Mouse (Mus musculus) CH12.LX (cell line): ENCODE measurements around the gene Slc13a1. TPM values are rescaled to one million over a fixed set of nuclear protein-coding genes. Genes with fewer than 3 reads are reported as not detected.
A peak's percentile ranks its signal among the peaks of the same experiment; 100 is the strongest.

Experiments
- DNase-seq: peaks from one replicate; pipeline ENCODE4 v3.0.0-alpha.2; 2013; ENCODE audit errors: extremely low read depth
- H3K27ac ChIP-seq: 2 replicates; pipeline ENCODE4 v1.5.1; 2012; ENCODE audit warnings: low read depth, mild to moderate bottlenecking, control low read depth, moderate library complexity; ENCODE audit not compliant: insufficient read depth
- H3K27me3 ChIP-seq: replicated peaks from 2 replicates; pipeline ENCODE3; 2012; ENCODE audit warnings: inconsistent platforms
- H3K36me3 ChIP-seq, 2 experiments: replicated peaks in 1 of 2; 2 replicates each; pipeline versions ENCODE3 to v1.6.1; 2012; ENCODE audit warnings: inconsistent platforms in 1 of 2, low read length in 1 of 2, mild to moderate bottlenecking in 1 of 2, mixed read lengths in 1 of 2, moderate library complexity in 1 of 2; ENCODE audit not compliant: control insufficient read depth in 1 of 2, insufficient read depth in 1 of 2
- H3K4me1 ChIP-seq, 2 experiments: 2 replicates each; pipeline ENCODE4 v1.6.1; 2012; ENCODE audit warnings: inconsistent platforms in 1 of 2, moderate library complexity in 1 of 2; ENCODE audit not compliant: insufficient read depth in 2 of 2, control insufficient read depth in 1 of 2
- H3K4me2 ChIP-seq: 2 replicates; pipeline ENCODE4 v1.6.1; 2012; ENCODE audit warnings: low read depth, mild to moderate bottlenecking, control low read depth; ENCODE audit not compliant: poor library complexity, insufficient read depth, severe bottlenecking
- H3K4me3 ChIP-seq, 3 experiments: fragments of 150-350 bp in 1 of 3; sonication (generic) in 1 of 3; replicated peaks in 1 of 3; 2 replicates each; pipeline versions ENCODE3 to v1.5.1; 2011 to 2012; ENCODE audit warnings: low read depth in 2 of 3, low read length in 2 of 3, mild to moderate bottlenecking in 2 of 3, moderate library complexity in 2 of 3, control low read depth in 1 of 3, improper control_type of control experiment in 1 of 3, inconsistent platforms in 1 of 3, mixed read lengths in 1 of 3; ENCODE audit not compliant: poor library complexity in 1 of 3
- H3K79me2 ChIP-seq: replicated peaks from 2 replicates; pipeline ENCODE4 v1.6.1; 2012; ENCODE audit warnings: mild to moderate bottlenecking, moderate library complexity; ENCODE audit not compliant: control insufficient read depth, poor library complexity, insufficient read depth, severe bottlenecking; ENCODE audit errors: extremely low read depth
- H3K9ac ChIP-seq: 2 replicates; pipeline ENCODE4 v1.6.1; 2012; ENCODE audit warnings: low read depth, mild to moderate bottlenecking, control low read depth, moderate library complexity; ENCODE audit not compliant: insufficient read depth
- H3K9me3 ChIP-seq: replicated peaks from 2 replicates; pipeline ENCODE3; 2012; ENCODE audit warnings: low read length, inconsistent platforms, mixed read lengths
- CHD2 ChIP-seq: IDR thresholded peaks from 2 replicates; pipeline ENCODE4 v1.6.1; 2011; ENCODE audit warnings: low read length, improper control_type of control experiment
- CTCF ChIP-seq, 2 experiments: IDR thresholded peaks in 1 of 2; conservative IDR thresholded peaks in 1 of 2; 2 replicates each; pipeline ENCODE4 v1.5.1; 2011 to 2012; ENCODE audit warnings: low read depth in 2 of 2, low read length in 2 of 2, improper control_type of control experiment in 1 of 2, inconsistent platforms in 1 of 2, mild to moderate bottlenecking in 1 of 2, moderate library complexity in 1 of 2
- E2F4 ChIP-seq: IDR thresholded peaks from 2 replicates; pipeline ENCODE4 v1.6.1; 2011; ENCODE audit warnings: low read depth, low read length, improper control_type of control experiment; ENCODE audit not compliant: insufficient replicate concordance
- ELF1 ChIP-seq: IDR thresholded peaks from 2 replicates; pipeline ENCODE4 v1.6.1; 2014; ENCODE audit warnings: low read depth, mild to moderate bottlenecking, inconsistent platforms, low read length, improper control_type of control experiment
- GABPA ChIP-seq: IDR thresholded peaks from 2 replicates; pipeline ENCODE4 v1.6.1; 2012; ENCODE audit warnings: low read depth, low read length, improper control_type of control experiment, inconsistent platforms; ENCODE audit not compliant: insufficient replicate concordance
- HCFC1 ChIP-seq: IDR thresholded peaks from 2 replicates; pipeline ENCODE4 v1.6.1; 2012; ENCODE audit warnings: low read depth, mild to moderate bottlenecking, inconsistent platforms, low read length, improper control_type of control experiment
- IRF4 ChIP-seq: IDR thresholded peaks from 2 replicates; pipeline ENCODE4 v1.6.1; 2014; ENCODE audit warnings: low read depth, mild to moderate bottlenecking, inconsistent platforms, low read length, improper control_type of control experiment
- JUND ChIP-seq: conservative IDR thresholded peaks from 2 replicates; pipeline ENCODE4 v1.6.1; 2011; ENCODE audit warnings: low read depth, low read length, improper control_type of control experiment
- MAZ ChIP-seq: IDR thresholded peaks from 2 replicates; pipeline ENCODE4 v1.6.1; 2012; ENCODE audit warnings: low read depth, mild to moderate bottlenecking, inconsistent platforms, low read length, improper control_type of control experiment, moderate library complexity
- MXI1 ChIP-seq: IDR thresholded peaks from 2 replicates; pipeline ENCODE4 v1.6.1; 2011; ENCODE audit warnings: mild to moderate bottlenecking, low read depth, low read length, improper control_type of control experiment
- NRF1 ChIP-seq: IDR thresholded peaks from 2 replicates; pipeline ENCODE4 v1.6.1; 2014; ENCODE audit warnings: low read depth, mild to moderate bottlenecking, inconsistent platforms, low read length, improper control_type of control experiment, moderate library complexity
- POLR2A ChIP-seq: IDR thresholded peaks from 2 replicates; pipeline ENCODE4 v1.6.1; 2011; ENCODE audit warnings: low read depth, mild to moderate bottlenecking, improper control_type of control experiment, low read length
- POLR2AphosphoS2 ChIP-seq: IDR thresholded peaks from 2 replicates; pipeline ENCODE4 v1.6.1; 2011; ENCODE audit warnings: low read depth, low read length, improper control_type of control experiment
- RCOR1 ChIP-seq: conservative IDR thresholded peaks from 2 replicates; pipeline ENCODE4 v1.6.1; 2012; ENCODE audit warnings: low read depth, mild to moderate bottlenecking, inconsistent platforms, low read length, improper control_type of control experiment
- SIN3A ChIP-seq: IDR thresholded peaks from 2 replicates; pipeline ENCODE4 v1.6.1; 2012; ENCODE audit warnings: low read length, improper control_type of control experiment, inconsistent platforms
- TBP ChIP-seq: conservative IDR thresholded peaks from 2 replicates; pipeline ENCODE4 v1.6.1; 2011; ENCODE audit warnings: low read depth, low read length, improper control_type of control experiment
- UBTF ChIP-seq: IDR thresholded peaks from 2 replicates; pipeline ENCODE4 v1.6.1; 2012; ENCODE audit warnings: low read depth, mild to moderate bottlenecking, inconsistent platforms, low read length, improper control_type of control experiment, moderate library complexity
- USF1 ChIP-seq: IDR thresholded peaks from 2 replicates; pipeline ENCODE4 v1.6.1; 2014; ENCODE audit warnings: low read depth, mild to moderate bottlenecking, inconsistent platforms, low read length, improper control_type of control experiment
- ZC3H11A ChIP-seq: IDR thresholded peaks from 2 replicates; pipeline ENCODE4 v1.6.1; 2012; ENCODE audit warnings: low read depth, mild to moderate bottlenecking, inconsistent platforms, low read length, improper control_type of control experiment
- ZMIZ1 ChIP-seq: IDR thresholded peaks from 2 replicates; pipeline ENCODE4 v1.6.1; 2012; ENCODE audit warnings: low read depth, mild to moderate bottlenecking, inconsistent platforms, low read length, improper control_type of control experiment
- dilution Hi-C: fragments of 300-500 bp; cut with MboI; formaldehyde crosslinking; loops from 2 replicates; pipeline ENCODE4 v1.14.3; 2020; ENCODE audit warnings: low sequenced_read_pairs; ENCODE audit not compliant: extremely low pct_unique_long_range_greater_than_20kb, extremely low pct_ligation_motif_present
- in situ Hi-C: fragments of 300-500 bp; cut with MboI; formaldehyde crosslinking; loops from 3 replicates; pipeline ENCODE4 v1.14.3; 2019; ENCODE audit warnings: low sequenced_read_pairs, low pct_ligation_motif_present, low pct_unique_long_range_greater_than_20kb, mixed read lengths
- polyA plus RNA-seq: library from polyadenylated mRNA; unstranded; fragments of >175 nt; gene quantifications from 2 replicates; pipeline ENCODE4 v1.2.1, GENCODE M21; 2012; ENCODE audit warnings: low read depth; ENCODE audit not compliant: insufficient read length
- total RNA-seq, 2 experiments: library from RNA; depleted of rRNA; stranded (reverse); fragments of 300-350 nt in 1 of 2; fragments of >200 nt in 1 of 2; gene quantifications; 2 replicates each; pipeline ENCODE4 v1.2.3; 2012 to 2014

Gene Slc13a1
- total and polyA plus RNA-seq, 3 experiments = not detected

GRCm38 (mm10) chr6:24165249-24165648, 2.6 kb downstream of the Slc13a1 start:
- in situ Hi-C loops = no loop called here
- Histone ChIP-seq H3K4me2 (no peak overlapping the region), H3K36me3 (no peaks in the 10 kb centered on the region), H3K4me1 (peaks cover 0 to 29% of the 10 kb centered on the region in 2 experiments; a peak in 2 of 4 replicates), H3K79me2 (no peaks in the 10 kb centered on the region), H3K27ac (no peak overlapping the region), H3K4me3 (no peak overlapping the region), H3K9me3 (no peaks in the 10 kb centered on the region), H3K9ac (no peak overlapping the region), H3K27me3 (no peaks in the 10 kb centered on the region)
- dilution Hi-C loops = no loop called here
- DNase-seq = no peak
- TF ChIP-seq CHD2 = no peak
- no peak for TF ChIP-seq MAZ
- no peak for TF ChIP-seq JUND
- no peak for TF ChIP-seq RCOR1
- no peak for TF ChIP-seq ELF1
- TF ChIP-seq SIN3A = no peak
- no peak for TF ChIP-seq POLR2AphosphoS2
- TF ChIP-seq USF1 = no peak
- no peak for TF ChIP-seq E2F4
- TF ChIP-seq UBTF = no peak
- TF ChIP-seq IRF4 = no peak
- TF ChIP-seq TBP = no peak
- no peak for TF ChIP-seq ZMIZ1
- no peak for TF ChIP-seq GABPA
- TF ChIP-seq NRF1 = no peak

GRCm38 (mm10) chr6:24159795-24160194, 8.1 kb downstream of the Slc13a1 start:
- H3K27ac ChIP-seq = no peak overlapping the region
- in situ Hi-C loops (no loop called here), dilution Hi-C loops (no loop called here)
- no peaks in the 10 kb centered on the region for H3K36me3 ChIP-seq
- no peak overlapping the region for H3K9ac ChIP-seq
- no peak for TF ChIP-seq ZC3H11A
- no peak for TF ChIP-seq HCFC1
- no peak for TF ChIP-seq POLR2AphosphoS2
- TF ChIP-seq POLR2A = no peak
- TF ChIP-seq CTCF (conservative IDR thresholded peaks at IDR 0.05 in 1 of 2, IDR thresholded peaks at IDR 0.05 in 1 of 2; ENCODE audit: low read depth in 2 of 2, low read length in 2 of 2) = no peak
- no peak for TF ChIP-seq ELF1
- no peak for TF ChIP-seq MXI1
- DNase-seq = peak; percentile 15
- peaks cover 0 to 10% of the 10 kb centered on the region in 2 experiments; a peak in 1 of 4 replicates for H3K4me1 ChIP-seq
- H3K4me2 ChIP-seq = no peak overlapping the region
- H3K79me2 ChIP-seq = no peaks in the 10 kb centered on the region
- H3K27me3 ChIP-seq = no peaks in the 10 kb centered on the region
- no peaks in the 10 kb centered on the region for H3K9me3 ChIP-seq
- no peak overlapping the region for H3K4me3 ChIP-seq
